Mouse (Mus musculus): Measurements from ENCODE around the gene Cisd1.
A peak's percentile ranks its signal among the peaks of the same experiment; 100 is the strongest.

Cisd1 gene

DNA sequence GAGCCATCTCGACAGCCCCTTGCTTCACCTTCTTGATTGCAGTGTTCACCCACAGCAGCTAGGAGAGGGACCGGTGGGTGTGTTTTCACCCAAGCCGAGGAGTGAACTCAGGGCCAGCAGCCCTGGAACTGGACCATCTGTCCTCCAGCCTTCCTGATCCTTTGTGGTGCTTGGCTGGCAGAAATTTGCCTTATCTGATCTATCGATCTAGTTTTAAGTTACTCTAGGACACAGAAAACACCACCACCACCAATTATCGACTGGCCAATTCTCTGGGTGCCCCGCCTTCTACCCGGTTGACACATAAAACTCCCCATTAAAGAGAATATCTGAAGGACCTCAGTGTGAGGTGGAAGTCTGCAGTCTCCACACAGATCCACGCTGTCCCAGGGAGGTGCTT lies 21.1 kb downstream of the Cisd1 start:
- DNase-seq = no peak

DNA sequence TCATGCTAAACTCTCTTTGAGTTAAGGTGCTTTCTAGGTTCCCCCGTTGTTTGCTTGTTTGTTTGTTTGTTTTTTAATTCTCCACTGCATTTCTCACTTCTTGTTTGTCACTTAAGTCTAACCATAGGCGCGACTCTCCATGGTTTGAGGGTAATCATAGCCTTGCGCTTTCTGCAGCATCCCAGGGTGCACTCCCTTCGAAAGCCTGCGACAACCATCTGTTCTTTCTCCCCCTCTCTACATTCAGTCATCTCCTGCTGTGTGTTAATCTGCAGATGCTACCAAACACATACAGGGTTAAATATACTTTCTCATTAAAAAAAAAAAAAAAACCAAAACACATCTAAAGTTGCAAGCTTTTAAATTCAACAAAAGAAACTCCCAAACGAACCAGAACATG lies 28.3 kb downstream of the Cisd1 start:
- no peak for DNase-seq

DNA sequence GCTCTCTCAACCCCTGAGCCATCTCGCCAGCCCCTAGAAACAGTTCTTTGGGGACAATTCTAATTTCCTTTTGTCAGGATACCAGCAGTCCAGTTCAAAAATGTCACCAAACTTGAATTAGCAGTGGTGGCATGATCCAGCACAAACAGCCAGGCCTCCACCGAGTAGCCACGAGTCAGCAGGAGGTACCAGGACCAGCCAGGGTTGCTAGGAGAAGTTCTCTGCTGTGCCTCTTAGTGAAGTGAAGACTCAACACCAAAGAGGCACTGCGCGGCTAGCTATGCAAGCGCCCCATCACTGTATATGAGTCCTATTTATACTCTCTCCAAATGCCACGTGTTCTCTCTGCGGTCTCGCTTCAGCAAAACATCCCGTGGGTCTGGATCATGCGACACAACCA lies 28.7 kb downstream of the Cisd1 start:
- DNase-seq = no peak

DNA sequence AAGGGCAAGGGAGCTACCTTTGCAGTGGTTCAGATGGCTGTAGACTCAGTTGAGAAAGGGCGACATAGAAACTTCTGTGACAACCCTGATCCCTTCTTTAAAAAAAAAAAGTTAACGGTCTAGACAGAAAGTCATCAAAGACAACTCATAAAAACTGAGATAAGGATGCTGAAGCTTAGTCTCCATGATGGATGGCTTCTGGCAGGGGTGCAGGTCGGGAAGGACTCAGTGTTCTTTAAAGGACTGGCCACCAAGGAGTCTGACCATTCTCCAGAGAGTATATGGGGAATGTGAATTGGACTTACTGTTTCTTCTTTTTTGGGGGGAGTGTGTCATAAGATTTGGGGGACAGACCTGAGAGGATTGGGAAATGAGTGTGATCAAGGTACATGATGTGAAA lies 30.2 kb downstream of the Cisd1 start:
- DNase-seq = no peak

DNA sequence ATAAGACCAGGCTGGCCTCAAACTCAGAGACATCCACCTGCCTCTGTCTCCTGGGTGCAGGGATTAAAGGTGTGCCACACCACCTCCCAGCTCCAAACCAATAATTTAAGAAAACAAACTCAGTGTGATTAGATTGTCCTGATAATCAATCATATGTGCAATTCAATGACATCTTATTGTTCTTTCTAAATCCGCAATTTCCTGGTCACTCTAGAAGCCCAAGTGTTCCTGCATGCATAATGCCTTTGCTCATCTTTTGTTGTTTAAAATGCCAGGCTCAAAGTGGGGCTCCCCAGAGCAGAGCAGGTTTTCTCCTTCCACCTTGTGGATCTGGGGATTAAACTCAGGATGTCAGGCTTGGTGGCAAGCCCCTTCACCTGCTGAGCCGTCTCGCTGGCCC lies 34.5 kb downstream of the Cisd1 start:
- DNase-seq = no peak

DNA sequence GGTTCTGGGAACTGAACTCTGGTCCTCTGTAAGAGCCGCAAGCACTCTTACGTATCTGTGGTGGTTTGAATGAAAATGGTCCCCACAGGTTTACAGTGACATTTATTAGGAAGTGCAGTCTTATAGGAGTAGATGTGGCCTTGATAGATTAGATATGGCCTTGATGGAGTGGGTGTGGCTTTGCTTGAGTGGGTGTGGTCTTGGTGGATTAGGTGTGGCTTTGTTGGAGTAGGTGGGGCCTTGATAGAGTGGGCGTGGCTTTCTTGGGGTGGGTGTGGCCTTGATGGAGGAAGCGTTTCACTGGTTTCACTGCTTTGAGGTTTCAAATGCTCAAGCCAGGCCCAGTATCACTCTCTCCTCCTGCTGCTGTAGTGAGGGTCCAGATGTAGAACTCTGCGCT lies 36.6 kb downstream of the Cisd1 start:
- no peak for DNase-seq

DNA sequence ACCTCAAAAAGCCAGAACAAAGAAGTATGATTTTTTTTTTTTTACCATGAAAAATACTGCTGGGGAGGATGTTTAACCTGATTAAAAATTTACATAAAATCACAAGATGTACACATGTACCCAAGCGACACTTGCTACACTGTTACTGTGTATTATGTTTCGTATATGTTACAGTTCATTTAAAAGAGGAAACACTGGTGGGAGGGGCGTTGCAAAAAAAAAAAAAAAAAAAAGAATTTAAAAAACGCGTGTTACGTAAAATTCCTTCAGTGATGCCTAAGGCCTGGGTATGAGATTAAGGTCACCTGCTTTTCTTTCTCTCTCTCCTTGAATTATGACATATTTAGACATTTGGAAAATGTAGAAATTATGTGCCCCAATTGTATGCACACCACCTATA lies 38.0 kb downstream of the Cisd1 start:
- no peak for DNase-seq

DNA sequence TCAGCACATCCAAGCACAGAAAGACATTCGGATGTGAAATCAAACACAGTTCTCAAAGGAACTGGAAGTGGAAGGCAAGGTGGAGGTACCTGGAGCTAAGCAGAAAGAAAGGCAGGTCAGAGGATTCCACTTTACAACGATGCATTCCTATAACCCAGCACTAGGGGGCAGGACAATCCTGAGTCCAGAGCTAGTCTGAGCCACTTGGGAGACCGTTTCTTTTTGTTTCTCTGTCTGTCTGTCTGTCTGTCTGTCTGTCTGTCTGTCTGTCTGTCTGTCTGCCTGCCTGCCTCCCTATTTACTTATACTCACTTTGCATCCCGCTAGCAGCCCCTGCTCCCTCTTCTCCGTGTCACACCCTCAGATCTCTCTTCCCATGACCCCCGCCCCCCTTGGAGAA lies 38.6 kb downstream of the Cisd1 start:
- no peak for DNase-seq

DNA sequence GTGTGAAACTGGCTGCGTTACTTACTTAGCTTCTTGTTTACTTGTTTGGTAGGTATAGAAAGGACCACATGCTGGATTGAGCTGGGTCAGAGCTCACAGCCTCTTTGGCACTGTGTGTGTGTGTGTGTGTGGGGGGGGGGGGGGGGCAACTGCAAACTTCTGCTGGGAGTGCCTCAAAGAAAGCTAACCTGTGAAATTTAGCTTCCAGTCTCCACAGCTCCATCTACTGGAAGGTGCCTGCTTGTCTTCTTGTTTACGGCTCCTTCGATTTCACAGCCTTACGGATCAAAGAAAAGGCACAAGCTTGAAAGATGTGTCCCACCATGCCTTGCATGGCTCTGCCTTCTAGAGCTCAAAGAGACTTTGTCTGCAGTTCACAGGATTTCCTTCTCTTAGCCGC lies 42.3 kb downstream of the Cisd1 start:
- no peak for DNase-seq

DNA sequence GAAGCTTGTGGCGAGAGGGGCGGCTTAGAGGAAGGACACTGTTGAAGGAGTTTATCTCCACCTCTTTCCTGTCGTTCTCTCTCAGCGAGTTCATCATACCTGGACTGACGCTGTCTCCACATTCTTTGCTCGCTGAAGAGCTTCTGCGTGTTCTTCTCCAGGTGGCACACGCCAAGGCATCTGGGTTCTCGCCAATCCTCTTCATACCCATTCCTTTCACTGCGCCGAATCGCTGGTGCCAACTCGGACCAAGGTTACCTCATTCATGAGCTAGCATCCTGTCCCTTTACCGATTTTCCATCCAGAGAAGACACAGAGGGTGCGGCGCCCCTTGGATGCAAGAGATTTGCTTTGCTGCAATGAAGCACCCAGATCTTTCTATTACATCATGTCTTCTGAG lies 44.6 kb downstream of the Cisd1 start:
- no peak for DNase-seq

DNA sequence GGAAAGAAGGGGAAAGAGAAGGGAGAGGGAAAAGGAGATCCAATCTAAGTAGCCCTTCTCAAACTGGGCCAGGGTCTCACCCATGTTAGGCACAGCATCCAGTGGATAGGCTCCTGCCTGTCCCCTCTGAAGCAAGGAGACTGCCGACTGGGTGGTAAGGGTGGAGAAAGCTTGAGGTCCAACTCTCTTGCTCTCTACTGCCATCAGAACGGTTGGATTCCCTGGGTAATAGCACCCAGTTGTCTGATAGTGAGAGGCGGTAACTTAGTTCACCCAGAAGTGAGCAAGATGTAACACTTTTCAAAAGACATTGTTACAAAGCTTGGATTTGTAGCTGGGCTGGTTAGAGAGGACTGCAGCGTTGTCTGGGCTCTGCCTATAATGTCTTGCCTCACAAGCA lies 51.5 kb downstream of the Cisd1 start:
- DNase-seq = no peak

DNA sequence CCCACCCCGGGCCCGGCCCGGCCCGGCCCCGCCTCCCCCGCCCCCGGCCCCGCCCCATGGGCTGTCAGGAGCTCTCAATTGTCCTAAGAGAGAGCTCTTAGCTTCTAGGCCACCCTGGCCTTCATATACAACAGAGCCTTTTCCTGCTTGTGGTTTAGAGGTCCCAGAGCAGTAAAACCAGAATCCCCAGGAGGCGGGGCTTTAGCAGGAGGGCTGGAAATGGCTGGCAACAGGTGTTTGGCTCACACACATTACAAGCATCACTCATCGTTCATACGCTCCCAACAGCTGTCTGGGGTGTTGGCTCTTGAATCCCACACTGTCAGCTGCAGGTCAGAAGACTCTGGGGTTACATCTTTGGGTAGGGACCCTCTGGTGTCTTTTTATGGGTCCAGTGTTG lies 52.5 kb downstream of the Cisd1 start:
- no peak for DNase-seq

DNA sequence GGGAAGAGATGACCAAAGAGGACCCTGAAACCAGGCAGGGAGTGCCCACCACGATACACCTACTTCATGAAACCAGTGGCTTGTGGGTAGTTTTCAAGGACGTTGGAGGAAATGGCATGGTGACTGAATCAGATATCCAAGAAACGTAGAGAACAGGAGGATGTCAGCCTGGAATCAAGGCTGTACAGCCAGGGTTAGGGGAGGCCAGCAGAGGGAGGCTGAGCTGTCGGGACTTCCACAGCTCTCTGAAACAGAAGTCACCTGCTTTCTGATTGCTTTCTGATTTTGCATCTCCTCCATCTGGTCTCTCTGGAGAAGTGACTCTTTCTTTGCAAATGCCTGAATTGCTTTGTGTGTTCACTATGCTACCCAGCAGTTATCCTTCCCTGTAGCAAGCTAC lies 53.0 kb downstream of the Cisd1 start:
- DNase-seq = no peak

DNA sequence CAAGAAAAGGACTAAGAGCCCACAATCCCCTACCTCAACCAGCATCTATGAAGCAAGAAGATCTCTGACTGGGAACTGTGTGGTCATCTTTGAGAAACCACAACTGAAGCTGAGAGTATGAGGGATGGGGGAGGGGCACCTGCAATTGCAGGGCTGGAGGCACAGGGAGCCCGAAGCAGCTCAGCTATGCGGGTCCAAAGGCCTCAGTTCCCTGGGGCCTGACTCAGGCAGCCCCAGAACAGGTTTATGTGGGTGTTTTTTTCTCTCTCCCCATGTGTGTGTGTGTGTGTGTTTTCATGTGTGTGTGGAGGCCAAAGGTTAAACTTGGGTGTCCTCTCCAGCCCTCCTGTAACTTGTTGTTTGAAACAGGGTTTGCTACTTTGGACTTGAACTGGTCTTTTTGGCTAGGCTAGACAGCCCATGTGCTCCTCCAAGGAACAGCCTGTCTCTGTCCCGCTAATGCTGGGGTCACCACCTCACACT lies 53.5 kb downstream of the Cisd1 start:
- DNase-seq = peak; percentile 62

DNA sequence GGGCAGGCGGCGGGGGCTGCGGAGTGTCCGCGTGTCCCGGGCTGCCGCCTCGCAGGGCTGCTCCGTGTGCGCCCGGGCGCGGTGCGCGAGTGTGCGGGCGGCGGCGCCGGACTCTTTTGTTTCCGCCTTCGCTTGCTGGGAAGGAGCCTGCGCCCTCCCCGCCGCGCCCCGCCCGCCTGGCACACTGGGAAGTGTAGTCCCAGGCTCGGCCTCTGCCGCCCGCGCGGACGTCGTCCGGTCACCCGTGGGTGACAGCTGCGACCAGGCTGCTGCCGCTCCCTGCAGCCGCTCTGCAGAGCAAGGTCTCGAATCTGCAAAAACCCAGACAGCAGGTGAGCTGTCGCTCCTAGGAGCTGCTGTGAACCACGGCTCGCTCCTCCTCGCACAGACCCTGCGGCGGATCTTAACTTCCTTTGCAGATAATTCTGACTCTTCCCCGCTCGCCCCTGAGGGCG lies 59.6 kb downstream of the Cisd1 start, which contains the start of gene Ube2d1:
Gene Ube2d1, minus strand, starts transcription at position 137 of the 455 bp plus-strand sequence.
- peak; percentile 77 for DNase-seq

DNA sequence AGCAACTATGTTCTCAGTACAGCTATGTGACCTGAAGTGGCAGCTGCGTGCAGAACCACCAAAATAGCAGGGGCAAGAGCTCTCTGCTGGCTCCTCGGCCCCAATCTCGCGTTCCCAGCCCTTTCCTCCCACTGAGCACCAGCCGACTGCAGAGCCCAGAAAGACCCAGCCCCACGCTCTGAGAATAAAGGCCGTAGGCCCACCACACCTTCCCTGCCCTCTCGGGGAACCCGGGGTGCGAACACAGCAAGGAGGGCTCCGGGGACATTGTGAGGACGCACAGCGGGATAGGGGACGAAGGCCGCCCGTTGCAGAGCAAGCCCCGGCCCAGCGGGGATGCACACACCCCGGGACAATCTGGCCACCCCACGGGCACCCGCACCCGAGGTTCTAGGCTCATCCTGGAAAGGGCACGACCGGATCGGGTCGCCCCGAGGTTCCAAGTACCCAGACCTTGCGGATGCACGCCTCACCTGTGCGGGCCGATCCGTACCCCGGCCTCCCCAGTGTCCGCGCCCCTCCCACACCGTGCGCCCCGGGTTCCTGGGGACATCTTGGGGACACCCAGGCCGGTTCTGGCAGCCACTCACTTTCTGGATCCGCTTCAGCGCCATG lies 60.1 kb downstream of the Cisd1 start:
- DNase-seq = no peak

DNA sequence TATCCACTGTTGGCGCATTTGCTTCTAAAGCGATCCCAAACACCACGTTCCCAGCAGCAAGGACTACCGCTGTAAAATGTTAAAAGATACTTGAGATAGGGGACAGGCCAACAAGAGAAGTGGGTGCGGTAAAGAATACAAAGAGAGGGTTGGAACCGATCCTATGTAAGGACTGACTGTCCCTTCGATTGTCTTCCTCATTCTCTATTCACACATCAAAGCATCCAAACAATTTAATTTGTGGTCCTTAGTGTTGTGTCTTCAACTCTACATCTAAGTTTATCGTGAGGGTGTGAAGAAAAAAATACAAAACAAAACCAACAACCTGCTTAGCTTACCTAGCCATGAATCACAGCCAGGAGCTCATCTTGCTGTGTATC lies 60.6 kb downstream of the Cisd1 start:
- DNase-seq = no peak
